Mouse (Mus musculus): ENCODE results near the gene Pomt2.

Pomt2 gene

DNA sequence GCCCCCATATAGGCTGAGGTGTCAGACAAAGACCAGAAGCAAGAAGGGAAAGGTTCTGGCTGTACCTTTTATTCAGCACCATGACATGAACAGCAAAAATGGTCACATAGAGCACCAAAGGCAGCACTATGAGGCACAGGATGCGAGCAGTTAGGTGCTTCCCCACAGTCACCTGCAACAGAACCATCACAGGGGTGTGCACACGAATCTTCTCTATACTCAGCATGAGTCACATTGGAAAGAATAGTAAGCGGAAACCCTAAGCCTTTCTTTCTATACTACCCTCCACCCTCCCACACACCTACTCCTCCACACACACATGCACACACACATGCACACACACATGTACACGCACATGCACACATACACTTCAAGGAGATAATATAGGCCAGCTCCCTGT lies 17.5 kb downstream of the Pomt2 start:
- no peak for DNase-seq (ENCODE audit: low spot score in 2 of 2)

DNA sequence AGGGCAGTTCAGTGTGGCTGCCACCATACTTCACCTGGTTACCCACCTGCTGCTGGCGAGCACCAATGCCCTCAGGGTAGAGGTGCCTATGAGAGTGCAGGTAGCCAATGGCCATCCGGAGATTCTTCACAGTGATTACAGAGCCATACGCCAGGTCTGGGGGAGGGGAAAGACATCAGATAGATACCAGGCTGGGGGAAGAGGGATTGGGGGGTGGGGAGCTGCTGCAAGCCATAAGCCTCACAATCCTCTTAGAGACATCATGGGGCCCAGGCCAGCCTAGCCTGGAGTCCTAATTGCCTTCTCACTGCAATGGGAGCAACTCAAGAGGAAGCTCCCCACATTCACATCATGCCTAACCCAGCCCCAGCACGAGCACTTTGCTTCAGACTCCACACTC lies 20.5 kb downstream of the Pomt2 start:
- no peak for DNase-seq (ENCODE audit: low spot score in 2 of 2)

DNA sequence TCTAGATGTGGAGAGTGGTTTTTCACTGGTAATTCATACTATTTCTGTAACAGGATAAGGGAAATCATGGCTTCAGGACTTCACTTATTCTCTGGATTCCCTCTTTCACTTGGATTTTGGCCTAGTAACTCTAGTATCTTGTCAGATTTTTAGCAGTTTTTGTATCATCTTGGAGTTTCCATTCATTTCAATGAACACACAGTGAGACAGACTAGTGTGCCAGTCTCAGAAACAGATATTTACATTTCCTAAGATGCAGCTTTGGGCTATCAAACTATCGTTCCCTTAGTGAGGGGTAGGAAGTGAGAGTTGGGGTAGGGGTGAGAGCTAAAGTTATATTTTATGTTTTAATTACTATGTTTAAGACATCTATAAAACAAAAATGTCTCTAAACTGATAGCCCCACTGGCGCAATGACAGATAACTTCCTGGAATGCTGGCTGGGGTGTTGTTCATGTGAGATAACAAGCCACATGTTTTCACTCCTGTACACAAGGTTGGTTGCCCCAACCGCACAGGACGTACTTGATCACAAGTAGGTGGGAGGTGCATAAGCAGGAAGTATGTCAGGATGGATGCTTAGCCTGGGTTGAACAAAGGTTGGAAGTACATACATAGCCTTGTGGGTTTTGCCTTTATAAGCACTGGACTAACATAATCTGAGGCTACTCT lies 25.7 kb downstream of the Pomt2 start:
- DNase-seq (ENCODE audit: low spot score in 2 of 2) = no peak

DNA sequence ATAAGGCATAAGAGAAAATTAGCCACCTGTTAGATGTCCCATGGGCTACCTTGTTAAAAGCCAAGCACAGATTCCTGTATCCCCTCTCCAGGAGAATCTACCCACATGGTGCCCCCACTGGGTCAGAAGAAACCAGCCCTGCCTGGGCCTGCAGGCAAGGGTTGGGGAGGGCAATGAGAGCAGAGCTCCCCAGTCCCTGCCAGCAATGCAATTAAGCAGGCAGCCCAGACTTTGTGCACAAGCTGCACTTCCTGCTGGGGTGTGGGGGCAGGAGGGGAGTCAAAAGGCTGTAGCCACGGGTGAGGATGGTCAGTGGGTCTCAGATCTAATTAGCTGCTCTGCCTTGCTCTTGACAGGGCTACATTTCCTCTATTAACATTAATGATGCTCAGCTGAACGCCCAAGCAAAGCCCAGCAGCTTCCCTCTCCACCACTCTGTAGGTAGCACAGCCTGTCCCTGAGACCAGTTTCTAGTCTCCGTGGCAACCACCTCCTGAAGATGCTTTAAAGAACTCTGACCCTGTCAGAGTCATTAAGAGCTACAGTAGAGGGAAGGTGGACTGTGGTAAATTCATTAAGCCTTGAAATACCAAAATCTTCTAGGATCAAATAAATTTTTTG lies 40.3 kb downstream of the Pomt2 start:
- no peak for DNase-seq (ENCODE audit: low spot score in 2 of 2)

DNA sequence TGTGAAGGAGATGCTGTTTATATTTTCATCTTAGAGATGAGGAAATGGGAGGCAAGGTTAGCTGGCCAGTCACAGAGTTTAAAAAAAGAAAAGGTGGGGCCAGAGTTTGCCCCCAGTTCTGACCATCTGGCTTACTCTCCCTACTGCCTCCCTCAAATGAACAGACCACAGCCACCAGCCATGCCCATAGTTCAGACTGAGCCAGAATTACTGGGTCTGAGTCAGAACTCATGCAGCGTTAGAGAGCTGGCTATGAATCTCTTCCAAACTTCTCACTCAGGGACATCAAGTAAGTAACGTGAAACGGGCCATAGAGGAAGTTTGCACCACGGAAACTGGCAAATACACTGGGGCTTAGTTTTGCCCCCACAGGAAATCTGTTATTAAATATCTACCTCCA lies 43.0 kb downstream of the Pomt2 start:
- DNase-seq (ENCODE audit: low spot score in 2 of 2) = no peak

DNA sequence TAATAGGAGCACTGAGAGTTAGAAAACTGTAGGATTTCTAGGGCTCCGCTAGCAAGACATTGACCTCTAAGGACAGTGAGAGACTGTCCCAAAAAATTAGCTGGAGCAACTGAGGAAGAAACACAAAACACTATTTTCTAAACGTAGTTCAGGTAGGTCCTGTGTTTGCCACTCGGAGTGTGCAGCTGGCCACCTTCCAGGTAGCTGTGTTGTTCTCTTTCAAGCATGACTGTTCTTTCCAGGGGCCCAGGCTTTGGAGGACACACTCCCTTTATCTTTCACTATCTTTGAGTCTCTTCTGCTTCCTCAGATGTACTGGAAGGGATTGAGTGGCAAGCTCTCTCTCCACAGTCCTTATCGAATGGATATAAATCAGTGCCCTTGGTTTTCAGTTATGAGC lies 44.3 kb downstream of the Pomt2 start:
- no peak for DNase-seq (ENCODE audit: low spot score in 2 of 2)

DNA sequence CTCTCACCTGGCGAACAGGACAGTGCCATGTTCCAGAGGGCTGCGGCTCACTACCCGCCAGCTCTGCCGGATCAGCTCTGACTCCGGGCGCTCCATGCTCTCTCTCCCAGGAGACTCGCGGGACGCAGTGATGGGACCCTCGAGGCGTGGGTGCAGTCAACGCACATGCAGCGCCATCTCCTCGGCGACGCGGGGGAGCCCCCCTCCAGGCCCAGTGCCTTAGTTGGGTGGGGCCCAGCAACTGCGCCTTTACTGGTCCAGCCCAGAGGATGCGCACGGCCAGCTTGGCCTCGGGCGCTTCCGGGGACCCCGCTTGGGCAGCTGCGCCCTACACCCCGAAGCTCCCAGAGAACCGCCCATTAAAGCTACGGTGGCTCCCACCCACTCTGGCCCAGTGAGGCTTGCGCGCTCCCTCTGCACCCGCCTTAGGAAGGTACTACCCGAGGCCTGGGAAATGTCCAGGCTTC lies 45.6 kb downstream of the Pomt2 start, which contains the start of gene Ngb:
Gene Ngb, minus strand, starts transcription at position 375 of the 467 bp plus-strand sequence.
- DNase-seq (ENCODE audit: low spot score in 2 of 2) = no peak

DNA sequence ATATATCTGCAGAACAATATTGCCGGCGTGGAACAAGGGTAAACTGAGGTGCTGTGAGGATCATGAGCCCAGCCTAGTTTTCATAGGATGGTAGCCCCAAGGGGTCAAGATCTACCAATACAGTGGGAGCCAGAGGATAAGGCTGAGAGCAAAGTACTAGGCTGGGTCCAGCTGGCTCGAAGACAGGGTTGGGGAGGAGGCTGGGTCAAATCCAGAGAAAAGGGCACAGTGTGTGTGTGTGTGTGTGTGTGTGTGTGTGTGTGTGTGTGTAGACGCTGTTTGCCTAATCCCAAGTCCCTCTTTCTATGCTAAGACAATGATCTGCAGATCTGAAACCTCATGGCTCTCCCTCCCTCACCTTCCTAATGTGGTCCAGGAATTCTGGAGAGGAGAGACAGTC lies 47.4 kb downstream of the Pomt2 start:
- no peak for DNase-seq (ENCODE audit: low spot score in 2 of 2)

DNA sequence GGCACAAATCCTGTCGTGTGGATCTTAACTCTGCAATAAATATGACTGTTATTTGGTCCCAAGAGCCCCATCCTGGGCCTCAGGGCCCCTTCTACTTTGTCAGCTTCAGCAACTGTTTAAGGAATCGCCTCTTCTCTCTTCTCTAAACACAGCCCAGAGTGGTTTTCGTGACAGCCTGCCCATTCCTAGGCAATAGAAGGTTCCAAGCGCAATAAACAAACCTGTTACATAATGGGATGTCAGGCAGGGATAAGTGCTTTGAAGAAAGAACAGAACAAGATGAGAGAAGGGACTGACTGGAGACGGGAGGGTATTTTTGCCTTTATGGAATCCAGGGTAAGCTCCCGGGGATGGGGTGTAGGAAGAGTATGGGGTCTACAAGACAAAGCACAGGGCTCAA lies 54.1 kb downstream of the Pomt2 start:
- no peak for DNase-seq (ENCODE audit: low spot score in 2 of 2)

DNA sequence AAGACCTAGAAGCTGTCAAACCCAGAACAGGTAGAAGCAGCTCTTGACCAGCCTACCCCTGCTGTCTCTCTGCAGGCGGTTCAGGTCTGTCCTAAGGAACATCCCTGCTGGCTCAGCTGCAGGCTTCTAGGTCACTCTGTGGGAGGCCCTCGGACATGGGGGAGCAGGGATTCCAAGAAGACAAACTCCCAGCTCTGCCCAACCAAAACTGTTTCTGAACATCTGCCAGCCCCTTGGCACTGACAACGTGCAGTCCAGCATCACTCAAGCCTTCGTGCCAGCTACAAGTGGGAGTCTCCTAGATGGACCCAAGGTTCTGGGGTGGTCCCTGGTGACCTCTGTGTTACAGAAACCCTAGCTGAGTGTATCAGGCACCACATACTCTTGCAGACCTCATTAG lies 54.5 kb downstream of the Pomt2 start:
- DNase-seq (ENCODE audit: low spot score in 2 of 2) = no peak

DNA sequence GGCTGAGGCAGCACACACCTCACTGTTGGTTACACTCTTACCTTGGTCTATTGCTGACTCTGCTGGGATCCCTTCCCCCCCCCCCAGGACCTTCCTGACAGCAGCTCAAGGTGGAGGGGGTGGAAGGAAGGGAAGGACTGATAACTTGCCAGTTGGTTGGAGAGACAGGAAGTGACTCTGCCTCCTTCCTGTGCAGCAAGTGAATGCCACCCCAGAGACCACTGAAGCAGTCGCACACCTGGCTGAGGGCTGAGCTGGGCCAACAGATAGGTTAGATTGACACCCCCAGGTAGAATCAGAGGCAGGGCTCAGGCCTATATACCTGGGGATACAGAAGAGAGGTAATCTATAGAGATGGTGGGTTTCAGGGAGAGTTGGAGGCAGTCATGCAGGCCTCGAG lies 55.9 kb downstream of the Pomt2 start:
- DNase-seq (ENCODE audit: low spot score in 2 of 2) = no peak

DNA sequence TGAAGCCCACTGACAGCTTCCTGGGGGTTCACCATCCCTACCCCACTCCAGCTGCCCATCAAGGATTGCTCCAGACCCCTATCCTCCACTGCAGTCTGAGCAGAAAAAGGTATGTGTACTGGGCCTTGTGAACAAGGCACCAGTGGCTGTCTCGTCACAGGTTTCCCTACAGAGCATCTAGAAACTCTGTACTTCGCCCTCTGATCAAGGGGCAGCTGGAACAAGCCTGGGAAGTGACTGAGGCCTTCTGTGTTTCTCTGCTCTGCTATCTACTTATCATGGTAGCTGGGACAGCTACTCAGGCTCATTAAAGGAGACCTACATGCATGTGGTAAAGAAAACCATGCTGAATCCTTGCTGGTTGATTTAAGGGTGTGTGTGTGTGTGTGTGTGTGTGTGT lies 58.1 kb downstream of the Pomt2 start:
- no peak for DNase-seq (ENCODE audit: low spot score in 2 of 2)

DNA sequence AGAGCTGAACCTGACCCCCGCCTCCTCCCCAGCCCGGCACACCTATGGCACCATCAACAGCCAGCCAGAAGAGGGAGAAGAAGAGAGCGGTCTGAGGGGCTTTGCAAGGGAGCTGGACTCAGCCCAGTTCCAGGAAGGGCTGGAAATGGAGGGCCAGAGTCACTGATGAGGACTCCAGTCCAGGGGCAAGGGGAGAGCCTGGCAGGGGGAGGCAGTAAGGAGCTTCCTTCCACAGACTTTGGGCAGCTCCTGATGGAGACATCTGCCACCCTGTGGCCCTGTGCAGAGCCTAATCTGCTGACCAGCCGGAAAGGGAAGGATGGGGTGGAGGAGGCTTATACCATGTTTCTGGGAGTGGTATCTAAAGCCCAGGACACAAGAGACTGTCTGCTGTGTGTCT lies 58.5 kb downstream of the Pomt2 start:
- DNase-seq (ENCODE audit: low spot score in 2 of 2) = no peak

DNA sequence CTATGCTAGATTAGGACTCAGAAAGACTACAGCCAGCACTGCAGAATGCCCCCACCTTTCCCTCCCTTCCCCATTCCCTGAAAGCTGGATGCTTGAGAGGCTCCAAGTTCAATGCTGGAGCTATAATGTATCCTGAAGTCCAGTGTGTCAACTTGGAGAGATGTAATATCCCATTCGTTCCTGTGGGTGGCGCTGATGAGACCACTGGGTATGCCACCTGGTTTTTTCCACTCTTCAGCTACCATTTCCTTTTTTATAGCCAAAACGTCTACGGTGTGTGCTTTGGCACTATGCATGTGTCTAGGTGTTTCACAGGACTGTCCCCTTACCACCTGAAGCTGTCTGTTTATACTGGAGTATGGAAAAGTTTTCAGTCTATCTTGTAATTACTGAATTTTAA lies 59.4 kb downstream of the Pomt2 start:
- no peak for DNase-seq (ENCODE audit: low spot score in 2 of 2)

DNA sequence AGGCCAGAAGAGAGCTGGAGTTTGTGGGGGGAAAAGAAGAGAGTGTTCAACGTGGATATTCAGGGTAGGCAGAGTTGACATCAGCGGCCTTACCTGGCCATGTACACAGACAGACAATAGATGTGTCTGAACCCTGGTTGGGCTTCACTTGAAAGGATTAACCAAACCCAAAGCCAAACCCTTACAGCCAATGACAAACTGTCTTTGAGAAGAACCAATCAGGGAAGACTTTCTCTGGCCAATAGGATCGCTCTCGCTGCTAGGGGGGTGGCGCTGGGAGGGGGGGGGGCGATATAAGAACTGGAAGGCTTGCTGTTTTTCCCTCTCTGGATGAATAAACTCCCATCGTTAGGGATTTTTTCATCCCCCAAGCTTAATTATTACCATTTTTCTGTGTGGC lies 60.5 kb downstream of the Pomt2 start:
- DNase-seq (ENCODE audit: low spot score in 2 of 2) = no peak

DNA sequence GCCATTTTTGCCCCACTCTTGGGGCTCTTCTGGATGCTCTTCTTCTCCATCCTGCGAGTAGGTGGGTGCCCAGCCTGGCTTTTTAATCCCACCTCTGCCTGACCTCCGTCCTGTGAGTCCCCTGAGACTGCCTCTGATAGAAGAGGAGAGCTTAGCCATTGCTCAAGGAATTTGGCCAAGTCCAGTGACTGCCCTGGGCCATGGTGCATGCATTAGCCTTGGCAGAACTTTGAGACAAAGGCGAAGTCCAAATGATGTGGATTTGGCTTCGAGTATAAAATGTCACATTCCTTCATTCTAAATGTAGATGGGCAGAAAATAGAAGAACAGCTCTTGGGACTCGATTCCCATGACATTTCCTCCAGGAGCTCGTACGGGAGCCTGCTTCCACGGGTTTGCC lies 65.0 kb downstream of the Pomt2 start:
- DNase-seq (ENCODE audit: low spot score in 2 of 2) = no peak

DNA sequence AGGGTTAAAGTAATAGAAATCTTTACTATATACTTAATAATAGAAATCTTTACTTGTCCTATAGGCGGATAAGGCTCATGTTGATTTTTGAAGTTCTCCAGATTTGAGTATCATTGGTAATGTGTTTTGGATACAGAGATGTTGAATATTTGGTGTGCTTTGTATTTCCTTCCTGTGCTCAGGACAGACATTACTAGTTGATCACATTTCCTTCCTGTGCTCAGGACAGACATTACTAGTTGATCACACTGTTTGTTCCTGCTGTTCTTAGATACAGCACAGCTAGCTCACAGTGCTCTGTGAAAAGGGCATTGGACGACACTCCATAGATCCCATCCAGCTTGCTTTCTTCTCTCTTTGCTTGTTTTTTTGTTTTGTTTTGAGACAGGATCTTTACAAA lies 71.2 kb downstream of the Pomt2 start:
- DNase-seq (ENCODE audit: low spot score in 2 of 2) = no peak

DNA sequence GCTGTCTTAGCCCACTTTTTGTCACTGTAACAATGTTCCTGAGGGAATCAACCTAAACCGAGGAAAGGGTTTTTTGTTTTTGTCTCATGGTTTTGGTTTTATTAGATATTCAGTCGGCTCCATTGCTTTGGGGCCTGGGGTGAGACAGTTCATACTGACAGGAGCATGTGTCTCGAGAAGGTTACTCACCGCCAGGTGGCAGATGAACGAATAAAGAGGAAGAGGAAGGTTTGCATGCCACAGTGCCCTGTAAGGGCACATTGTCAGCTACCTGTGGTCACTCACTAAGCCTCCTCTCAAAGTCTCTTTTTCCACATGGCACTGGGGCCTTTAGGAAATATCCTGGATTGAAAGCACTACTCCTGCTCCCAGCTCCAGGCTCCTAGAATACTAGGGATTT lies 77.2 kb downstream of the Pomt2 start:
- no peak for DNase-seq (ENCODE audit: low spot score in 2 of 2)

DNA sequence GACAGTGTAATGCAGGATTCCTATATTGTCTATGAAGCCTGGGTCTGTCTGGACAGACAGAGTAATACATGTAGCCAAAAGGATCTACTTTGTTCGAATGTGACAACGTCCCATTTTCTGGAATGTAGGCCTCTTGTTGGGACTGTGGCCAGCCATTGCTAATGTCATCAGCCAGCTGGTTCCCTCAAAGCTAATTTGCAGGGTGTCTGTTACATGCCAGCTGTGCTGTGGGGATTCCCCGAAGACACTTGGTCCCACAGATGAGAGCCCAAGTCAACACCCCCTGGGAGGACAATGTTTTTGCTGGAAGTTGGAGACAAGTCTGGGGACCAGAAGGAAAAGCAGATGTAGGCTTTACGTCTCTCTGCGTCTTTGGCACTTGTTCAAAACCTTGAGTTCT lies 81.3 kb downstream of the Pomt2 start:
- no peak for DNase-seq (ENCODE audit: low spot score in 2 of 2)

DNA sequence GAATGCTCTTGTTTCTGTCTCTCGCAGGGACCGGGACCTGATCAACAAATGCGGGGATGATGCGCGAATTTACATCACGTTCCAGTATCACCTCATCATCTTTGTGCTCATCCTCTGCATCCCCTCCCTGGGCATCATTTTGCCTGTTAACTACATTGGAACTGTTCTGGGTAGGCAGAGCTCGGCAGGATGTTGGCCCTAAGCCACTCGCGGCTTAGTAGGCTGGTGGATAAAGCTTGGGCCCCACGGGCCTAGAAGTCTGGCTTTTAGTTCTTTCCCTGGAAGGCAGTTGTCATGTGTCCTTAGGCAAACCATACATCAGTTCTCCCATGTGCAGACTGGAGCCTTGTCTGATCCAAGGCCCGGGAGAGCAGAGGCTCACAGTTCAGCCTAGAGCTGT lies 82.3 kb downstream of the Pomt2 start:
- DNase-seq (ENCODE audit: low spot score in 2 of 2) = no peak

DNA sequence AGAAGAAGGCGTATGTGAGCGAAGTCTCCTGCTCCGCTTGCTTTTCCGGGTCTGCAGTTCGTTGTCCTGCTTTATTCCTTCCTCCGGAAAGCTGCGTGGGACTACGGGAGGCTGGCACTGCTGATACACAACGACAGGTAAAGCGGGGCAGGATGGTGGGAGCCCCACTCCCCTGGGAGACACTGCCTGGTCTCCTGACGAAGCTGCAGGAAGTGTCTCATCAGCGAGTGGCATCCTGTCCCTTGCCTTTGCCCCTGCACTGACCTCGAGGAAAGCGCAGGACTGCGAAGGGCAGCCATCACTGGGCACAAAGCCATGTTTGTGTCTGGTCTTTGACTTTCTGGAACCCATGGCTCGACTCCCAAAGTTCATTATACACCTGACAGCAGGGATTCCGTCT lies 90.7 kb downstream of the Pomt2 start:
- DNase-seq (ENCODE audit: low spot score in 2 of 2) = no peak
